Mouse (Mus musculus): Measurements from ENCODE around the gene Mrpl28. TPM values are rescaled to one million over a fixed set of nuclear protein-coding genes. Genes with fewer than 3 reads are reported as not detected.
"Not testable (repeated sequence)": the region's sequence is repeated elsewhere in the genome, so short reads cannot be mapped to it uniquely, and the experiment has no call there.

Gene Mrpl28
- polyA plus RNA-seq, 1 experiment from 2014 or later: 170 TPM

- WGBS: 90% methylated on average over 7 of the region's 7 CpGs
- Histone ChIP-seq H3K36me3 (ENCODE audit: control insufficient read depth, insufficient read depth, low read length) (no peaks in the 10 kb centered on the region), H3K4me3 (replicated peaks; ENCODE audit: low read depth, low read length) (no peak overlapping the region), H3K27ac (replicated peaks; ENCODE audit: low read depth, low read length) (no peak overlapping the region), H3K4me2 (ENCODE audit: low read length) (no peak overlapping the region), H3K9me3 (ENCODE audit: control insufficient read depth, low read length) (no peaks in the 10 kb centered on the region), H3K9ac (replicated peaks; ENCODE audit: low read length) (no peak overlapping the region), H3K4me1 (ENCODE audit: control insufficient read depth, insufficient read depth, low read length) (peaks cover 2% of the 10 kb centered on the region; the same call in 1 of the 2 replicates), H3K27me3 (ENCODE audit: control insufficient read depth, insufficient read depth, low read length) (no peaks in the 10 kb centered on the region)
- DNase-seq (no peak), ATAC-seq (ENCODE audit: low FRiP score, low TSS enrichment) (no peak)
Measured at GRCm38 (mm10) chr17:26098461-26098860, 24.8 kb upstream of the Mrpl28 start.

- 68% methylated on average over 3 of the region's 3 CpGs for WGBS
- not testable (repeated sequence) for H3K27me3 ChIP-seq (ENCODE audit: control insufficient read depth, insufficient read depth, low read length); H3K27ac ChIP-seq (replicated peaks; ENCODE audit: low read depth, low read length); H3K9ac ChIP-seq (replicated peaks; ENCODE audit: low read length); H3K4me2 ChIP-seq (ENCODE audit: low read length); ATAC-seq (ENCODE audit: low FRiP score, low TSS enrichment); H3K36me3 ChIP-seq (ENCODE audit: control insufficient read depth, insufficient read depth, low read length); H3K4me3 ChIP-seq (replicated peaks; ENCODE audit: low read depth, low read length); H3K9me3 ChIP-seq (ENCODE audit: control insufficient read depth, low read length); H3K4me1 ChIP-seq (ENCODE audit: control insufficient read depth, insufficient read depth, low read length)
- peak; percentile 34 for DNase-seq
Measured at GRCm38 (mm10) chr17:26099316-26099715, 24.0 kb upstream of the Mrpl28 start.

- H3K9me3 ChIP-seq (ENCODE audit: control insufficient read depth, low read length): no peaks in the 10 kb centered on the region
- ATAC-seq (ENCODE audit: low FRiP score, low TSS enrichment) (no peak), DNase-seq (no peak)
- no peaks in the 10 kb centered on the region for H3K27me3 ChIP-seq (ENCODE audit: control insufficient read depth, insufficient read depth, low read length)
- 41% methylated on average over 2 of the region's 2 CpGs for WGBS
- no peak overlapping the region for H3K9ac ChIP-seq (replicated peaks; ENCODE audit: low read length)
- no peak overlapping the region for H3K27ac ChIP-seq (replicated peaks; ENCODE audit: low read depth, low read length)
- H3K4me3 ChIP-seq (replicated peaks; ENCODE audit: low read depth, low read length): no peak overlapping the region
- H3K36me3 ChIP-seq (ENCODE audit: control insufficient read depth, insufficient read depth, low read length): no peaks in the 10 kb centered on the region
- H3K4me1 ChIP-seq (ENCODE audit: control insufficient read depth, insufficient read depth, low read length): no peaks in the 10 kb centered on the region; the same call in 1 of the 2 replicates
- H3K4me2 ChIP-seq (ENCODE audit: low read length): no peak overlapping the region
Measured at GRCm38 (mm10) chr17:26100166-26100565, 23.1 kb upstream of the Mrpl28 start.

- no peak overlapping the region for H3K4me2 ChIP-seq (ENCODE audit: low read length)
- DNase-seq: no peak
- H3K4me3 ChIP-seq (replicated peaks; ENCODE audit: low read depth, low read length): no peak overlapping the region
- no peak overlapping the region for H3K27ac ChIP-seq (replicated peaks; ENCODE audit: low read depth, low read length)
- H3K4me1 ChIP-seq (ENCODE audit: control insufficient read depth, insufficient read depth, low read length): no peaks in the 10 kb centered on the region
- no peak for ATAC-seq (ENCODE audit: low FRiP score, low TSS enrichment)
- no peaks in the 10 kb centered on the region for H3K36me3 ChIP-seq (ENCODE audit: control insufficient read depth, insufficient read depth, low read length)
- no peaks in the 10 kb centered on the region for H3K27me3 ChIP-seq (ENCODE audit: control insufficient read depth, insufficient read depth, low read length)
- H3K9ac ChIP-seq (replicated peaks; ENCODE audit: low read length): no peak overlapping the region
- no peaks in the 10 kb centered on the region for H3K9me3 ChIP-seq (ENCODE audit: control insufficient read depth, low read length)
- WGBS: 24% methylated on average over 4 of the region's 4 CpGs
Measured at GRCm38 (mm10) chr17:26101478-26101877, 21.8 kb upstream of the Mrpl28 start.

- Histone ChIP-seq H3K27ac (replicated peaks; ENCODE audit: low read depth, low read length) (no peak overlapping the region), H3K4me2 (ENCODE audit: low read length) (no peak overlapping the region), H3K36me3 (ENCODE audit: control insufficient read depth, insufficient read depth, low read length) (no peaks in the 10 kb centered on the region), H3K9ac (replicated peaks; ENCODE audit: low read length) (no peak overlapping the region), H3K9me3 (ENCODE audit: control insufficient read depth, low read length) (no peaks in the 10 kb centered on the region), H3K4me1 (ENCODE audit: control insufficient read depth, insufficient read depth, low read length) (no peaks in the 10 kb centered on the region), H3K27me3 (ENCODE audit: control insufficient read depth, insufficient read depth, low read length) (no peaks in the 10 kb centered on the region), H3K4me3 (replicated peaks; ENCODE audit: low read depth, low read length) (no peak overlapping the region)
- ATAC-seq (ENCODE audit: low FRiP score, low TSS enrichment) (no peak), DNase-seq (no peak)
- 70% methylated on average over 4 of the region's 4 CpGs for WGBS
Measured at GRCm38 (mm10) chr17:26105619-26106018, 17.7 kb upstream of the Mrpl28 start.

GRCm38 (mm10) chr17:26110156-26110555 is 13.1 kb upstream of the Mrpl28 start:
- Histone ChIP-seq H3K9me3 (ENCODE audit: control insufficient read depth, low read length) (no peaks in the 10 kb centered on the region), H3K36me3 (ENCODE audit: control insufficient read depth, insufficient read depth, low read length) (no peaks in the 10 kb centered on the region)
- DNase-seq: no peak

GRCm38 (mm10) chr17:26111024-26111423 is 12.3 kb upstream of the Mrpl28 start:
- H3K4me1 ChIP-seq (ENCODE audit: control insufficient read depth, insufficient read depth, low read length): peaks cover 7% of the 10 kb centered on the region
- H3K9ac ChIP-seq (replicated peaks; ENCODE audit: low read length): no peak overlapping the region
- H3K4me2 ChIP-seq (ENCODE audit: low read length): no peak overlapping the region
- H3K36me3 ChIP-seq (ENCODE audit: control insufficient read depth, insufficient read depth, low read length): no peaks in the 10 kb centered on the region
- WGBS: 1% methylated on average over 4 of the region's 4 CpGs
- no peaks in the 10 kb centered on the region for H3K9me3 ChIP-seq (ENCODE audit: control insufficient read depth, low read length)
- no peak for DNase-seq
- no peak for ATAC-seq (ENCODE audit: low FRiP score, low TSS enrichment)
- peaks cover 37% of the 10 kb centered on the region for H3K27me3 ChIP-seq (ENCODE audit: control insufficient read depth, insufficient read depth, low read length)
- H3K27ac ChIP-seq (replicated peaks; ENCODE audit: low read depth, low read length): no peak overlapping the region
- H3K4me3 ChIP-seq (replicated peaks; ENCODE audit: low read depth, low read length): no peak overlapping the region

More at GRCm38 (mm10) chr17:26110156-26110555, 13.1 kb upstream of the Mrpl28 start:
- Histone ChIP-seq H3K4me3 (replicated peaks; ENCODE audit: low read depth, low read length) (no peak overlapping the region), H3K4me1 (ENCODE audit: control insufficient read depth, insufficient read depth, low read length) (peaks cover 7% of the 10 kb centered on the region), H3K27ac (replicated peaks; ENCODE audit: low read depth, low read length) (no peak overlapping the region), H3K9ac (replicated peaks; ENCODE audit: low read length) (no peak overlapping the region), H3K27me3 (ENCODE audit: control insufficient read depth, insufficient read depth, low read length) (peaks cover 28% of the 10 kb centered on the region), H3K4me2 (ENCODE audit: low read length) (no peak overlapping the region)
- no peak for ATAC-seq (ENCODE audit: low FRiP score, low TSS enrichment)
- 16% methylated on average over 4 of the region's 4 CpGs for WGBS

GRCm38 (mm10) chr17:26111722-26112121 is 11.6 kb upstream of the Mrpl28 start:
- Histone ChIP-seq H3K4me1 (ENCODE audit: control insufficient read depth, insufficient read depth, low read length) (peaks cover 7% of the 10 kb centered on the region), H3K27ac (replicated peaks; ENCODE audit: low read depth, low read length) (no peak overlapping the region), H3K9me3 (ENCODE audit: control insufficient read depth, low read length) (no peaks in the 10 kb centered on the region), H3K9ac (replicated peaks; ENCODE audit: low read length) (no peak overlapping the region), H3K27me3 (ENCODE audit: control insufficient read depth, insufficient read depth, low read length) (peaks cover 42% of the 10 kb centered on the region), H3K4me3 (replicated peaks; ENCODE audit: low read depth, low read length) (no peak overlapping the region), H3K4me2 (ENCODE audit: low read length) (no peak overlapping the region), H3K36me3 (ENCODE audit: control insufficient read depth, insufficient read depth, low read length) (no peaks in the 10 kb centered on the region)
- ATAC-seq (ENCODE audit: low FRiP score, low TSS enrichment) (no peak), DNase-seq (no peak)
- WGBS: 20% methylated on average over 4 of the region's 4 CpGs

GRCm38 (mm10) chr17:26112751-26113150 is 10.5 kb upstream of the Mrpl28 start:
- Histone ChIP-seq H3K27me3 (ENCODE audit: control insufficient read depth, insufficient read depth, low read length) (peaks cover 43% of the 10 kb centered on the region), H3K9me3 (ENCODE audit: control insufficient read depth, low read length) (no peaks in the 10 kb centered on the region), H3K4me3 (replicated peaks; ENCODE audit: low read depth, low read length) (peak overlapping the region; percentile 70), H3K4me2 (ENCODE audit: low read length) (peak overlapping the region; percentile 92), H3K36me3 (ENCODE audit: control insufficient read depth, insufficient read depth, low read length) (no peaks in the 10 kb centered on the region), H3K9ac (replicated peaks; ENCODE audit: low read length) (peak overlapping the region; percentile 83), H3K4me1 (ENCODE audit: control insufficient read depth, insufficient read depth, low read length) (peaks cover 7% of the 10 kb centered on the region), H3K27ac (replicated peaks; ENCODE audit: low read depth, low read length) (0 out of 2 replicates have a peak overlapping the region, but pooled peaks have one; percentile 41)
- ATAC-seq (ENCODE audit: low FRiP score, low TSS enrichment) (no peak), DNase-seq (no peak)
- WGBS: 17% methylated on average over 14 of the region's 14 CpGs

Data from midbrain, embryonic 14.5 days (tissue).